Mouse (Mus musculus) adrenal gland, postnatal 25 days (tissue): ENCODE data around the gene Pttg1. TPM values are rescaled to one million over a fixed set of nuclear protein-coding genes. Genes with fewer than 3 reads are reported as not detected.

ENCODE experiments used
- DNase-seq: peaks from one replicate; pipeline ENCODE4 v3.0.0; 2021; ENCODE audit warnings: mixed read lengths
- microRNA-seq, 2 experiments: library from miRNA; unstranded; fragments of <30 nt; microRNA quantifications; one replicate each; pipeline ENCODE4 v1.2.0; 2021
- total RNA-seq: library from RNA; stranded (reverse); gene quantifications from 2 replicates; pipeline ENCODE4 v1.2.3, GENCODE M21; 2021

Gene Pttg1
- total RNA-seq, 1 experiment from 2014 or later = 47.9 TPM

DNA sequence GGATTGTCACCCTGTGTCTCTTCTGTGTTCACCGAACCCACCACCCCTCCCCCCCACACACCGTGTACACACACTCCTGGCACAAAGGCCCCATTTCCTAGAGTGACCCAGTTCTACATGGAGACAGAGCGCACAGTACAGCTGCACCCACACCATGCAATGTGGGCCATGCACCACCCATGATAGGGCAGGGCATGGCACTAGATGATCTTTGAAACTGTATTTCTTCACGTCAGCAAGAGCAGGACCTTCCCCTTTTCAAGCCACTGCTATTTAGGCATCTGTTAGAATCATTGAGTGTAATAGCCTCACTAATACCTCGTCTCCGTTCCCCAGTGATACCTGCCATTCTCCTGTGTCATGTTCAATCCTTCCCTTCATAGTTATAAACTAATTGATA, 51.1 kb downstream of the Pttg1 start:
- DNase-seq = no peak

DNA sequence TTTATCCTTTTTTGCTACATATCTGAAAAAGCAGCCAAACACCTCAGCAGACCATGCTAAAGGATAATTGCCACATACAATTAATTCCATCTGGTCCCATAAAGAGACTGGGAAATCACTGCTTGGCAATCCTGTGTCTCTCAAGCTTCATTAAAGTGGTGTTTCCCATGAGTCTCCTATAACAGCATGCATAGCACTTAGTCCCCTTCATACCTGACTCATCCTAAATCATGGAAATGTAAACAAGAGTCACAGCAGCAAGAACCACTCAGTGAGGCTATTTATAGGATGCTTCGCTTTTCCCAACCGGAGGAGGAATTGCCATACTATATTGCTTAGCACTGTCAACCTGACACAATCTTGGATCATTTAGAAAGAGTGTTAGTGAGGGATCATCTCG, 52.7 kb downstream of the Pttg1 start:
- DNase-seq = no peak

DNA sequence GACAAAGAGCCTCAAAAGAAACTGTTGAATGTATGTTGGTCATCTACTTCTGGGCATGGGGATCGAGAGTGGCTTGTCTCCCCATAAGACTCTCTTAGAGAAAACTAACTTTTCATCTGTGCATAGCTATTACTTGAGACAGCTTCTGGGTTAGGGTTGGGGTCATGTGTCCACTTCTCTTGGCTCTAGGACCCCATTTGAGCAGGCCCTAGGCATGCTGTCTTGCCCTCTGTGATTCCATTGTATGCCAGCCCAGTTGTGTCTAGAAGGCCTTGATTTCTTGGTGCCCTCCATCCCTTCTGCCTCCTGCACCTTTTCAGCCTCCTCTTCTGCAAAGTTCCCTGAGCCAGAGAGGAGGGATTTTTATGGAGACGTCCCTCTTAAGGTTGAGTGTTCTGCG, 54.2 kb downstream of the Pttg1 start:
- no peak for DNase-seq

Small RNAs within 50 kb of the gene (microRNA-seq; reads per million reads assigned to microRNA genes)
- 1,401 to 1,846 reads per million in 2 experiments for gene Mir146

Other genes starting within 250 kb of the Pttg1 start
- gene Slu7, start 7.5 kb upstream of the Pttg1 start, total RNA-seq = 41.8 and 48.1 TPM in 2 replicates
- gene C1qtnf2, start 48.0 kb upstream of the Pttg1 start, total RNA-seq = 4.2 and 6.7 TPM in 2 replicates
- gene Ccnjl, start 102.5 kb upstream of the Pttg1 start, total RNA-seq = 3.2 and 3.9 TPM in 2 replicates
- 1.0 and 1.1 TPM in 2 replicates for gene 4933415A04Rik, start 160.8 kb upstream of the Pttg1 start, total RNA-seq
- gene Fabp6, start 175.3 kb upstream of the Pttg1 start, total RNA-seq = not detected in 2 replicates